ENCODE assay signal across 16 mouse cellular contexts in genomic region chr11:118366108-118366507, GRCm38 (mm10). TPM values are rescaled to one million over a fixed set of nuclear protein-coding genes. Genes with fewer than 3 reads are reported as not detected.
DNase-seq lines count a peak whose midpoint lies in the region; ATAC-seq lines count a peak whose summit lies in the region.
"Had no signal": no experiment of that assay in that cellular context is flagged by ENCODE, and none has a peak within 500 bp of the region (broad histone marks: within the 10 kb centered on the region; RNA-seq: fewer than 3 reads in every experiment).

No protein-coding gene starts in this region.

- no peak for ATAC-seq in stomach, embryonic 15.5 days (ENCODE audit: insufficient read depth, low FRiP score, low read depth)

- no peak for DNase-seq in heart, embryonic 10.5 days (ENCODE audit: low spot score)
- DNase-seq in heart, adult 18-20 months = no peak
- peak; percentile 3 for DNase-seq in thymus, postnatal 4 days
- no peak for DNase-seq in thymus, adult 18-20 months
- DNase-seq in gastrocnemius, postnatal 10 days = peak; percentile 16
- no peak for DNase-seq in adrenal gland, postnatal 10 days
- no peak for DNase-seq in spleen, adult 18-20 months
- DNase-seq: cerebellum, adult 11-12 months; kidney, postnatal 14 days; layer of hippocampus, postnatal 36 days had no signal

- H3K4me1 ChIP-seq in heart, embryonic 10.5 days = peaks cover 52% of the 10 kb centered on the region
- peaks cover 29% of the 10 kb centered on the region for H3K4me1 ChIP-seq in stomach, embryonic 15.5 days

- no peaks in the 10 kb centered on the region for H3K9me3 ChIP-seq in heart, embryonic 10.5 days
- no peaks in the 10 kb centered on the region for H3K9me3 ChIP-seq in stomach, embryonic 15.5 days
- H3K9me3 ChIP-seq: hindbrain, embryonic 15.5 days; neural tube, embryonic 12.5 days had no signal

- peaks cover 15% of the 10 kb centered on the region for H3K27me3 ChIP-seq in heart, embryonic 10.5 days (ENCODE audit: insufficient read depth, poor library complexity, severe bottlenecking)
- H3K27me3 ChIP-seq in stomach, embryonic 15.5 days (replicated peaks) = no peaks in the 10 kb centered on the region
- H3K27me3 ChIP-seq: hindbrain, embryonic 15.5 days; neural tube, embryonic 12.5 days had no signal

- H3K4me2 ChIP-seq in stomach, embryonic 15.5 days = no peak overlapping the region
- H3K4me2 ChIP-seq: hindbrain, embryonic 15.5 days; neural tube, embryonic 12.5 days had no signal

- H3K36me3 ChIP-seq in heart, embryonic 10.5 days = no peaks in the 10 kb centered on the region
- H3K36me3 ChIP-seq in stomach, embryonic 15.5 days = no peaks in the 10 kb centered on the region
- H3K36me3 ChIP-seq: hindbrain, embryonic 15.5 days; neural tube, embryonic 12.5 days had no signal

- H3K9ac ChIP-seq in stomach, embryonic 15.5 days = no peak overlapping the region
- H3K9ac ChIP-seq: hindbrain, embryonic 15.5 days; liver, embryonic 14.5 days; neural tube, embryonic 12.5 days had no signal

- H3K27ac ChIP-seq in heart, embryonic 10.5 days = peak overlapping the region; percentile 87
- 0 out of 2 replicates have a peak overlapping the region, but pooled peaks have one; percentile 59 for H3K27ac ChIP-seq in stomach, embryonic 15.5 days
- H3K27ac ChIP-seq: hindbrain, embryonic 15.5 days; liver, embryonic 14.5 days; neural tube, embryonic 12.5 days had no signal

- H3K4me3 ChIP-seq in heart, embryonic 10.5 days = no peak overlapping the region
- H3K4me3 ChIP-seq in stomach, embryonic 15.5 days (replicated peaks) = no peak overlapping the region
- H3K4me3 ChIP-seq: erythroblast, embryonic 14.5 days; hindbrain, embryonic 15.5 days; megakaryocyte, embryonic 14.5 days; neural tube, embryonic 12.5 days had no signal

- WGBS in heart, embryonic 10.5 days = 27% methylated on average over 3 of the region's 3 CpGs
- WGBS in stomach, embryonic 15.5 days = 52% methylated on average over 3 of the region's 3 CpGs

RNA-seq across cellular contexts. Expression of gene Timp2, which starts 10.6 kb away (rescaled TPM):
- polyA plus RNA-seq in heart, embryonic 10.5 days (2016; fragmentation: Nextera tagmentation; extraction: Ambion mirVana) = 37.4 and 39.2 TPM in 2 replicates
- total RNA-seq in heart, adult 18-20 months (2021) = 100 to 1,000 TPM in 1 of 2 experiments, 10 to 100 TPM in 1; 75.0 to 102 TPM
- 100 to 1,000 TPM; 151 to 185 TPM for total RNA-seq in gastrocnemius, postnatal 10 days (2021)
- 78.8 and 83.0 TPM in 2 replicates for polyA plus RNA-seq in stomach, embryonic 15.5 days (2015; fragmentation: Nextera tagmentation; extraction: Ambion mirVana)
- total RNA-seq in adrenal gland, postnatal 10 days (2021) = 100 to 1,000 TPM; 101 to 111 TPM

RNA-seq across cellular contexts. Expression of gene Cep295nl, which starts 23.8 kb away (rescaled TPM):
- polyA plus RNA-seq in heart, embryonic 10.5 days (2016; fragmentation: Nextera tagmentation; extraction: Ambion mirVana) = 0.20 and 0.38 TPM in 2 replicates
- total RNA-seq in heart, adult 18-20 months (2021) = under 1 TPM; 0.39 to 0.42 TPM
- 1 to 10 TPM; 1.2 to 2.7 TPM for total RNA-seq in gastrocnemius, postnatal 10 days (2021)
- 0.36 and 0.42 TPM in 2 replicates for polyA plus RNA-seq in stomach, embryonic 15.5 days (2015; fragmentation: Nextera tagmentation; extraction: Ambion mirVana)
- total RNA-seq in adrenal gland, postnatal 10 days (2021) = 1 to 10 TPM in 1 of 2 experiments, under 1 TPM in 1; 0.60 to 1.2 TPM
- polyA plus RNA-seq: erythroblast, embryonic 14.5 days had no signal

RNA-seq across cellular contexts. Expression of gene Lgals3bp, which starts 35.8 kb away (rescaled TPM):
- polyA plus RNA-seq in heart, embryonic 10.5 days (2016; fragmentation: Nextera tagmentation; extraction: Ambion mirVana) = 5.1 and 6.2 TPM in 2 replicates
- 10 to 100 TPM; 19.6 to 34.9 TPM for total RNA-seq in heart, adult 18-20 months (2021)
- 10 to 100 TPM; 10.7 to 18.2 TPM for total RNA-seq in gastrocnemius, postnatal 10 days (2021)
- 67.4 and 81.5 TPM in 2 replicates for polyA plus RNA-seq in stomach, embryonic 15.5 days (2015; fragmentation: Nextera tagmentation; extraction: Ambion mirVana)
- 10 to 100 TPM; 55.4 to 58.3 TPM for total RNA-seq in adrenal gland, postnatal 10 days (2021)

RNA-seq across cellular contexts. Expression of gene Cant1, which starts 52.8 kb away (rescaled TPM):
- 22.4 and 23.5 TPM in 2 replicates for polyA plus RNA-seq in heart, embryonic 10.5 days (2016; fragmentation: Nextera tagmentation; extraction: Ambion mirVana)
- total RNA-seq in heart, adult 18-20 months (2021) = 10 to 100 TPM; 17.5 to 18.6 TPM
- 10 to 100 TPM; 13.1 to 14.9 TPM for total RNA-seq in gastrocnemius, postnatal 10 days (2021)
- polyA plus RNA-seq in stomach, embryonic 15.5 days (2015; fragmentation: Nextera tagmentation; extraction: Ambion mirVana) = 30.7 and 32.1 TPM in 2 replicates
- 10 to 100 TPM; 29.7 to 29.8 TPM for total RNA-seq in adrenal gland, postnatal 10 days (2021)

Comparison
In these comparisons a context has a peak if more than half of its experiments do, and no peak if none do; other contexts are left out.
1. DNase-seq: peak in thymus, postnatal 4 days (single experiment) and gastrocnemius, postnatal 10 days (single experiment); none in heart, embryonic 10.5 days (single experiment), heart, adult 18-20 months (0 of 2), thymus, adult 18-20 months (0 of 2), adrenal gland, postnatal 10 days (single experiment) and spleen, adult 18-20 months (0 of 2).